Mouse (Mus musculus) hindbrain, postnatal 0 days (tissue): ENCODE measurements at regions not wholly inside any gene's neighbourhood (a gene's known extent, or its start where the extent isn't known, plus 50 kb on each side); places are given as distances from the start of the nearest gene placed in this dataset.
"Not testable (repeated sequence)": the region's sequence is repeated elsewhere in the genome, so short reads cannot be mapped to it uniquely, and the experiment has no call there.

Experiments used
- ATAC-seq: fragments of 200-750 bp; cut with Nextera tagmentation; 2 replicates; pipeline ENCODE4 v1.8.0; 2017; ENCODE audit warnings: mild to moderate bottlenecking, moderate TSS enrichment, moderate library complexity
- DNase-seq: peaks from one replicate; pipeline ENCODE4 v3.0.0-alpha.2; 2015; ENCODE audit warnings: low spot score
- H3K27ac ChIP-seq: fragments of 300-500 bp; sonication (generic); 2 replicates; pipeline ENCODE4 v1.5.1; 2014; ENCODE audit warnings: mild to moderate bottlenecking
- H3K27me3 ChIP-seq: fragments of 300-500 bp; sonication (generic); 2 replicates; pipeline ENCODE4 v1.6.1; 2014; ENCODE audit warnings: low read length, mixed read lengths; ENCODE audit not compliant: insufficient read depth
- H3K36me3 ChIP-seq: fragments of 300-500 bp; sonication (generic); 2 replicates; pipeline ENCODE4 v1.6.1; 2014; ENCODE audit warnings: low read length, mixed read lengths; ENCODE audit not compliant: insufficient read depth
- H3K4me1 ChIP-seq: fragments of 300-500 bp; sonication (generic); 2 replicates; pipeline ENCODE4 v1.6.1; 2014; ENCODE audit warnings: antibody characterized with exemption, low read length, mixed read lengths; ENCODE audit not compliant: insufficient read depth
- H3K4me2 ChIP-seq: fragments of 300-500 bp; sonication (generic); 2 replicates; pipeline ENCODE4 v1.6.1; 2014; ENCODE audit warnings: low read depth, mild to moderate bottlenecking, low read length, moderate library complexity, mixed read lengths
- H3K4me3 ChIP-seq: fragments of 300-500 bp; sonication (generic); 2 replicates; pipeline ENCODE4 v1.5.1; 2014; ENCODE audit warnings: low read length
- H3K9ac ChIP-seq: fragments of 300-500 bp; sonication (generic); replicated peaks from 2 replicates; pipeline ENCODE4 v1.6.1; 2014; ENCODE audit warnings: mild to moderate bottlenecking, low read length, moderate library complexity, mixed read lengths
- H3K9me3 ChIP-seq: fragments of 300-500 bp; sonication (generic); 2 replicates; pipeline ENCODE4 v1.6.1; 2016; ENCODE audit warnings: low read length, mixed read lengths
- CTCF ChIP-seq: IDR thresholded peaks from 2 replicates; pipeline ENCODE4 v1.5.1; 2016; ENCODE audit warnings: antibody characterized with exemption, control low read depth, low read depth
- WGBS: fragments of 180-500 bp; shearing (Covaris S2); extraction: QIAGEN DNeasy Blood & Tissue Kit; methylation state at CpG from one replicate; pipeline ENCODE4 v1.1.7; 2014; 5-methylcytosine and 5-hydroxymethylcytosine counted together

- Histone ChIP-seq H3K4me3 (no peak overlapping the region), H3K27ac (no peak overlapping the region), H3K4me2 (no peak overlapping the region), H3K36me3 (no peaks in the 10 kb centered on the region), H3K9me3 (no peaks in the 10 kb centered on the region), H3K4me1 (no peaks in the 10 kb centered on the region), H3K9ac (no peak overlapping the region), H3K27me3 (no peaks in the 10 kb centered on the region)
- DNase-seq (no peak), ATAC-seq (no peak)
- WGBS = 86% methylated on average over 1 of the region's 1 CpGs
- TF ChIP-seq CTCF = no peak
Measured at GRCm38 (mm10) chr9:51657796-51658195, 107.3 kb upstream of the Arhgap20 start.

GRCm38 (mm10) chr9:51660908-51661874, 103.9 kb upstream of the Arhgap20 start:
- DNase-seq (no peak), ATAC-seq (no peak)
- Histone ChIP-seq H3K27me3 (no peaks in the 10 kb centered on the region), H3K4me1 (no peaks in the 10 kb centered on the region), H3K9ac (no peak overlapping the region), H3K9me3 (no peaks in the 10 kb centered on the region), H3K4me2 (no peak overlapping the region), H3K4me3 (no peak overlapping the region), H3K36me3 (no peaks in the 10 kb centered on the region), H3K27ac (no peak overlapping the region)
- 79% methylated on average over 7 of the region's 7 CpGs for WGBS
- TF ChIP-seq CTCF = no peak

- H3K4me1 ChIP-seq = no peaks in the 10 kb centered on the region
- H3K4me3 ChIP-seq = no peak overlapping the region
- ATAC-seq = no peak
- 77% methylated on average over 2 of the region's 2 CpGs for WGBS
- no peak overlapping the region for H3K27ac ChIP-seq
- DNase-seq = no peak
- H3K9ac ChIP-seq = no peak overlapping the region
- no peak for TF ChIP-seq CTCF
- no peaks in the 10 kb centered on the region for H3K27me3 ChIP-seq
- H3K9me3 ChIP-seq = no peaks in the 10 kb centered on the region
- no peak overlapping the region for H3K4me2 ChIP-seq
- no peaks in the 10 kb centered on the region for H3K36me3 ChIP-seq
Measured at GRCm38 (mm10) chr9:51661911-51662310, 103.2 kb upstream of the Arhgap20 start.

GRCm38 (mm10) chr9:51664353-51664752, 100.8 kb upstream of the Arhgap20 start:
- no peak overlapping the region for H3K9ac ChIP-seq
- H3K4me1 ChIP-seq = no peaks in the 10 kb centered on the region
- H3K4me2 ChIP-seq = no peak overlapping the region
- H3K4me3 ChIP-seq = no peak overlapping the region
- H3K27me3 ChIP-seq = no peaks in the 10 kb centered on the region
- H3K9me3 ChIP-seq = no peaks in the 10 kb centered on the region
- 48% methylated on average over 1 of the region's 1 CpGs for WGBS
- ATAC-seq (no peak), DNase-seq (no peak)
- no peaks in the 10 kb centered on the region for H3K36me3 ChIP-seq
- no peak overlapping the region for H3K27ac ChIP-seq
- TF ChIP-seq CTCF = no peak

GRCm38 (mm10) chr9:51664876-51665275, 100.3 kb upstream of the Arhgap20 start:
- no peaks in the 10 kb centered on the region for H3K9me3 ChIP-seq
- DNase-seq (no peak), ATAC-seq (no peak)
- H3K9ac ChIP-seq = no peak overlapping the region
- H3K27ac ChIP-seq = no peak overlapping the region
- H3K27me3 ChIP-seq = no peaks in the 10 kb centered on the region
- H3K4me1 ChIP-seq = no peaks in the 10 kb centered on the region
- no peak for TF ChIP-seq CTCF
- no peak overlapping the region for H3K4me2 ChIP-seq
- no peaks in the 10 kb centered on the region for H3K36me3 ChIP-seq
- H3K4me3 ChIP-seq = no peak overlapping the region

- H3K9ac ChIP-seq, H3K36me3 ChIP-seq, DNase-seq, H3K27me3 ChIP-seq, H3K9me3 ChIP-seq, H3K4me2 ChIP-seq, H3K4me1 ChIP-seq, H3K4me3 ChIP-seq, H3K27ac ChIP-seq, ATAC-seq: not testable (repeated sequence)
- 96% methylated on average over 12 of the region's 12 CpGs for WGBS
Measured at GRCm38 (mm10) chr9:51668976-51669375, 96.2 kb upstream of the Arhgap20 start.

GRCm38 (mm10) chr9:51670531-51670930, 94.6 kb upstream of the Arhgap20 start:
- no peaks in the 10 kb centered on the region for H3K27me3 ChIP-seq
- no peaks in the 10 kb centered on the region for H3K9me3 ChIP-seq
- H3K9ac ChIP-seq = no peak overlapping the region
- TF ChIP-seq CTCF = no peak
- no peaks in the 10 kb centered on the region for H3K4me1 ChIP-seq
- DNase-seq (no peak), ATAC-seq (no peak)
- H3K4me3 ChIP-seq = no peak overlapping the region
- 88% methylated on average over 2 of the region's 2 CpGs for WGBS
- H3K36me3 ChIP-seq = no peaks in the 10 kb centered on the region
- H3K4me2 ChIP-seq = no peak overlapping the region
- no peak overlapping the region for H3K27ac ChIP-seq
